Mouse (Mus musculus): ENCODE results near the gene Slc5a4b. TPM values are rescaled to one million over a fixed set of nuclear protein-coding genes. Genes with fewer than 3 reads are reported as not detected.
"Not testable (repeated sequence)": the region's sequence is repeated elsewhere in the genome, so short reads cannot be mapped to it uniquely, and the experiment has no call there.

The Slc5a4b gene
- polyA plus RNA-seq, 1 experiment: not detected

GRCm38 (mm10) chr10:76118741-76119140 lies 8.0 kb upstream of the Slc5a4b start:
- Histone ChIP-seq H3K27me3 (replicated peaks) (peaks cover 2% of the 10 kb centered on the region), H3K36me3 (replicated peaks; ENCODE audit: low read length) (no peaks in the 10 kb centered on the region), H3K4me1 (peaks cover 7% of the 10 kb centered on the region; the same call in 1 of the 2 replicates), H3K4me3 (replicated peaks) (no peak overlapping the region), H3K9me3 (peaks cover 11% of the 10 kb centered on the region)
- no peak for TF ChIP-seq GATA1 (IDR thresholded peaks at IDR 0.05; ENCODE audit: borderline replicate concordance, low read length)
- TF ChIP-seq FLI1 (IDR thresholded peaks at IDR 0.05; ENCODE audit: low read length): no peak

- Histone ChIP-seq H3K4me3 (replicated peaks) (peak overlapping the region; percentile 8), H3K27me3 (replicated peaks) (peaks cover 2% of the 10 kb centered on the region), H3K4me1 (peaks cover 7% of the 10 kb centered on the region; the same call in 1 of the 2 replicates), H3K36me3 (replicated peaks; ENCODE audit: low read length) (no peaks in the 10 kb centered on the region), H3K9me3 (peaks cover 11% of the 10 kb centered on the region)
- no peak for TF ChIP-seq FLI1 (IDR thresholded peaks at IDR 0.05; ENCODE audit: low read length)
- no peak for TF ChIP-seq GATA1 (IDR thresholded peaks at IDR 0.05; ENCODE audit: borderline replicate concordance, low read length)
Measured at GRCm38 (mm10) chr10:76117966-76118365, 7.2 kb upstream of the Slc5a4b start.

GRCm38 (mm10) chr10:76097368-76097767 lies 13.4 kb downstream of the Slc5a4b start:
- TF ChIP-seq FLI1 (IDR thresholded peaks at IDR 0.05; ENCODE audit: low read length): no peak
- TF ChIP-seq GATA1 (IDR thresholded peaks at IDR 0.05; ENCODE audit: borderline replicate concordance, low read length): no peak
- peaks cover 5% of the 10 kb centered on the region for H3K9me3 ChIP-seq
- no peak overlapping the region for H3K4me3 ChIP-seq (replicated peaks)
- 0 out of 2 replicates have a peak, but pooled peaks cover 3% of the 10 kb centered on the region for H3K4me1 ChIP-seq
- H3K27me3 ChIP-seq (replicated peaks): no peaks in the 10 kb centered on the region
- H3K36me3 ChIP-seq (replicated peaks; ENCODE audit: low read length): no peaks in the 10 kb centered on the region

- no peaks in the 10 kb centered on the region for H3K36me3 ChIP-seq (replicated peaks; ENCODE audit: low read length)
- no peak overlapping the region for H3K4me3 ChIP-seq (replicated peaks)
- no peaks in the 10 kb centered on the region for H3K9me3 ChIP-seq
- H3K4me1 ChIP-seq: 0 out of 2 replicates have a peak, but pooled peaks cover 3% of the 10 kb centered on the region
- TF ChIP-seq GATA1 (IDR thresholded peaks at IDR 0.05; ENCODE audit: borderline replicate concordance, low read length) (no peak), FLI1 (IDR thresholded peaks at IDR 0.05; ENCODE audit: low read length) (no peak)
- no peaks in the 10 kb centered on the region for H3K27me3 ChIP-seq (replicated peaks)
Measured at GRCm38 (mm10) chr10:76096580-76096979, 14.2 kb downstream of the Slc5a4b start.

- not testable (repeated sequence) for H3K4me1 ChIP-seq; H3K27me3 ChIP-seq (replicated peaks); H3K36me3 ChIP-seq (replicated peaks; ENCODE audit: low read length); H3K4me3 ChIP-seq (replicated peaks)
- H3K9me3 ChIP-seq: peaks cover 33% of the 10 kb centered on the region
Measured at GRCm38 (mm10) chr10:76077008-76077407, 33.8 kb downstream of the Slc5a4b start.

- not testable (repeated sequence) for H3K27me3 ChIP-seq (replicated peaks); H3K36me3 ChIP-seq (replicated peaks; ENCODE audit: low read length); H3K4me1 ChIP-seq
Measured at GRCm38 (mm10) chr10:76072080-76072479, 38.7 kb downstream of the Slc5a4b start.

GRCm38 (mm10) chr10:76067674-76068613 lies 42.8 kb downstream of the Slc5a4b start:
- H3K27me3 ChIP-seq (replicated peaks): peaks cover 2% of the 10 kb centered on the region
- TF ChIP-seq GATA1 (IDR thresholded peaks at IDR 0.05; ENCODE audit: borderline replicate concordance, low read length): no peak
- TF ChIP-seq FLI1 (IDR thresholded peaks at IDR 0.05; ENCODE audit: low read length): no peak
- H3K4me3 ChIP-seq (replicated peaks): no peak overlapping the region
- peaks cover 4% of the 10 kb centered on the region for H3K9me3 ChIP-seq
- no peaks in the 10 kb centered on the region for H3K36me3 ChIP-seq (replicated peaks; ENCODE audit: low read length)
- peaks cover 4% of the 10 kb centered on the region; the same call in 1 of the 2 replicates for H3K4me1 ChIP-seq

More at GRCm38 (mm10) chr10:76072080-76072479, 38.7 kb downstream of the Slc5a4b start:
- H3K4me3 ChIP-seq (replicated peaks): not testable (repeated sequence)
- peaks cover 33% of the 10 kb centered on the region for H3K9me3 ChIP-seq

- Histone ChIP-seq H3K9me3 (peaks cover 5% of the 10 kb centered on the region; the same call in 1 of the 2 replicates), H3K4me3 (replicated peaks) (no peak overlapping the region), H3K27me3 (replicated peaks) (no peaks in the 10 kb centered on the region), H3K4me1 (no peaks in the 10 kb centered on the region), H3K36me3 (replicated peaks; ENCODE audit: low read length) (no peaks in the 10 kb centered on the region)
- no peak for TF ChIP-seq FLI1 (IDR thresholded peaks at IDR 0.05; ENCODE audit: low read length)
- no peak for TF ChIP-seq GATA1 (IDR thresholded peaks at IDR 0.05; ENCODE audit: borderline replicate concordance, low read length)
Measured at GRCm38 (mm10) chr10:76062439-76062838, 48.3 kb downstream of the Slc5a4b start.

GRCm38 (mm10) chr10:76051860-76052259 lies 58.9 kb downstream of the Slc5a4b start:
- Histone ChIP-seq H3K27me3 (replicated peaks) (no peaks in the 10 kb centered on the region), H3K4me1 (no peaks in the 10 kb centered on the region), H3K9me3 (peaks cover 21% of the 10 kb centered on the region), H3K4me3 (replicated peaks) (no peak overlapping the region), H3K36me3 (replicated peaks; ENCODE audit: low read length) (no peaks in the 10 kb centered on the region)
- TF ChIP-seq FLI1 (IDR thresholded peaks at IDR 0.05; ENCODE audit: low read length): no peak

GRCm38 (mm10) chr10:76048967-76049366 lies 61.8 kb downstream of the Slc5a4b start:
- Histone ChIP-seq H3K4me3 (replicated peaks) (no peak overlapping the region), H3K4me1 (no peaks in the 10 kb centered on the region), H3K36me3 (replicated peaks; ENCODE audit: low read length) (peaks cover 5% of the 10 kb centered on the region), H3K27me3 (replicated peaks) (no peaks in the 10 kb centered on the region), H3K9me3 (peaks cover 20% of the 10 kb centered on the region)
- TF ChIP-seq GATA1 (IDR thresholded peaks at IDR 0.05; ENCODE audit: borderline replicate concordance, low read length): no peak
- no peak for TF ChIP-seq FLI1 (IDR thresholded peaks at IDR 0.05; ENCODE audit: low read length)

Measured in megakaryocyte, embryonic 14.5 days (primary cell).